Mouse (Mus musculus) lung, adult 2 months (tissue): ENCODE measurements around the gene H2-T24. TPM values are rescaled to one million over a fixed set of nuclear protein-coding genes. Genes with fewer than 3 reads are reported as not detected.
"Not testable (repeated sequence)": the region's sequence is repeated elsewhere in the genome, so short reads cannot be mapped to it uniquely, and the experiment has no call there.

ENCODE experiments used
- DNase-seq: peaks from one replicate; pipeline ENCODE4 v3.0.0; 2022
- H3K4me1 ChIP-seq: fragments of 200-500 bp; 2 replicates; pipeline ENCODE4 v1.6.1; 2011; ENCODE audit warnings: low read length; ENCODE audit not compliant: control insufficient read depth, insufficient read depth
- H3K4me3 ChIP-seq: fragments of 200-500 bp; replicated peaks from 2 replicates; pipeline ENCODE3; 2011; ENCODE audit warnings: low read depth, mild to moderate bottlenecking, control low read depth, low read length; ENCODE audit errors: extremely low read depth
- CTCF ChIP-seq: fragments of 200-500 bp; IDR thresholded peaks from 2 replicates; pipeline ENCODE4 v1.5.1; 2011; ENCODE audit warnings: mild to moderate bottlenecking, low read length, control low read depth; ENCODE audit not compliant: insufficient read depth
- POLR2A ChIP-seq: fragments of 200-500 bp; IDR thresholded peaks from 2 replicates; pipeline ENCODE4 v1.6.1; 2011; ENCODE audit warnings: low read depth, mild to moderate bottlenecking, control low read depth, low read length, borderline replicate concordance; ENCODE audit errors: extremely low read depth
- WGBS: fragments of 180-500 bp; shearing (Covaris S2); methylation state at CpG from one replicate; pipeline ENCODE4 v1.1.7; 2018; 5-methylcytosine and 5-hydroxymethylcytosine counted together
- polyA plus RNA-seq: library from polyadenylated mRNA; depleted of rRNA; stranded (reverse); fragments of >200 nt; gene quantifications from 2 replicates; pipeline ENCODE4 v1.2.3, GENCODE M21; 2012

H2-T24 gene
- polyA plus RNA-seq, 1 experiment = 16.5 TPM

- peak; percentile 82 for TF ChIP-seq POLR2A
- Histone ChIP-seq H3K4me1 (peaks cover 12% of the 10 kb centered on the region), H3K4me3 (peak within 1 kb of the TSS; percentile 73)
- DNase-seq = peak; percentile 67
- under 1% methylated on average over 25 of the region's 25 CpGs for WGBS
Measured at GRCm38 (mm10) chr17:36032351-36032875, 12.1 kb upstream of the H2-T24 start, which contains the start of gene H2-T23. Gene H2-T23, minus strand, starts transcription at chr17:36032855.

- under 1% methylated on average over 40 of the region's 40 CpGs for WGBS
- DNase-seq = peak; percentile 70
Measured at GRCm38 (mm10) chr17:36031583-36032331, 11.4 kb upstream of the H2-T24 start.

DNA sequence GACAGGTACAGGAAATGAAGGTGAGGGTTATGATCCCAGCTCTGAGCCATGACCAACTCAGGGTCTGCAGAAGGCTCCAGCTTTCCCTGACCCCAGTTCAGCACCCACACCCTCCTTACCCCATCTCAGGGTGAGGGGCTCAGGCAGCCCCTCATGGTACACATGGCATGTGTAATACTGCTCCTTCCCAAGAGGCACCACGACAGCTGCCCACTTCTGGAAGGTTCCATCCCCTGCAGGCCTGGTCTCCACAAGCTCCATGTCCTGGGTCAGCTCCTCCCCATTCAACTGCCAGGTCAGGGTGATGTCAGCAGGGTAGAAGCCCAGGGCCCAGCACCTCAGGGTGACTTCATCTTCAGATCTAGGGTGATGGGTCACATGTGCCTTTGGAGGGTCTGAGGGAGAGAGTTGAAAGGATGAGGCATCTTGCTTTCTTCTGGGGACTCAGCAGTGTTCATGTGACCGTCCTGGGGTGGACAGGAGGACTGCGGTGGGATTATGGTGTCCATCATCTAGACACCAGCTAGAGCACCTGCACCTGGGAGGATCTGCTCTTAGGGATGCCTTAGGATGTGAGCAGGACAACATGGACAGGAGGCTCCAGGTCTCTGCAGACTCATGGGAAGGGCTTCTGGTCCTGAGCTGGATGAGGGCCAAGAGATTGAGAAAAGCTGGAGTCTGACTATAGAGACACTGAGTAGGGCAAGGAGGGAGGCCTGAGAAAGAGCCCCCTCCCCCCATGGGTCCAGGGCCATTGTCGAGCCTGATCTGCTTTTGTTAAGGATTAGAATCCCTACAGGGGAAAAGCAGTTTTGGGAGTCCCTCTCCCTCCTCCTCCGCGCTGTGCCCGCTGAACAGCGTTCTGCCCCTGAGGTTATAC lies 10.6 kb upstream of the H2-T24 start:
- peak overlapping the region; percentile 62 for H3K4me3 ChIP-seq
- DNase-seq = not testable (repeated sequence)
- peaks cover 12% of the 10 kb centered on the region for H3K4me1 ChIP-seq
- WGBS = 51% methylated on average over 8 of the region's 8 CpGs

More at GRCm38 (mm10) chr17:36031583-36032331, 11.4 kb upstream of the H2-T24 start:
- peak; percentile 23; the same call in 1 of the 2 replicates for TF ChIP-seq CTCF
- Histone ChIP-seq H3K4me3 (peak overlapping the region; percentile 62), H3K4me1 (peaks cover 12% of the 10 kb centered on the region)

GRCm38 (mm10) chr17:36030046-36030702 lies 9.8 kb upstream of the H2-T24 start:
- peaks cover 14% of the 10 kb centered on the region for H3K4me1 ChIP-seq
- H3K4me3 ChIP-seq, DNase-seq: not testable (repeated sequence)
- WGBS = 74% methylated on average over 4 of the region's 4 CpGs

DNA sequence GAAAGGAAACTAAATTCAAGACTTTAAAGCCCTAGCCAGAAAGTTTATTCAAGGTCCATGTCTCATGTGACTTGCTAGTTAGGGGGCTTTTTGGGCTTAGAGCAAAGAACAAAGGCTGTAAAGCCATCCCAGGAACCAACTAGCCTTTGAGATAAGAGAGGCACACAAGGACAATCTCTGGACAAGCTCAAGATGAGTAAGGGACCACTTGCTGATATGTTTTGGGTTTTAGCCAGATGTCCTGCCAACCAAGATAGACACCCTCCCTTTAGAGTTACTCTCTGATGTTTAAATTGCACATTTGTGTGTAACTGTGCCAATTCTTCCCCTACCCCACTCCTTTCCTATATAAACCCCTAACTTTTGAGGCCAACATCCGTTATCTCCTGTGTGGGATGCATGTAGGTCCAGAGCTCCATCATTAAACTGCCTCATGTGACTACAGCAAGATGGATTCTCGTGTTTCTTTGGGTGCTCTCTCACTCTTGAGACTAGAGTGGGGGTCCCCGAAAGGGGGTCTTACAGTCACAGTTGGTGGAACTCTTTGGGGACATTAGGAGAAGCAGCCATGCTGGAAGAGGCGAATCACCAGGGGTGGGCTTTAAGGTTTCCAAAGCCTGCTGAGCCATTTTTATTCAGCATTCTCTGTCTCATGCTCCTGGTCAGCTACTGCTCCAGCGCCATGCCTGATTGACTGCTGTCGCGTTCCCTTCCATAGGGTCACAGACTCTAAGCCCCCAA lies 8.7 kb upstream of the H2-T24 start:
- TF ChIP-seq POLR2A (no peak), CTCF (no peak)
- WGBS = 92% methylated on average over 7 of the region's 7 CpGs
- Histone ChIP-seq H3K4me3 (no peak overlapping the region), H3K4me1 (peaks cover 20% of the 10 kb centered on the region)
- no peak for DNase-seq

DNA sequence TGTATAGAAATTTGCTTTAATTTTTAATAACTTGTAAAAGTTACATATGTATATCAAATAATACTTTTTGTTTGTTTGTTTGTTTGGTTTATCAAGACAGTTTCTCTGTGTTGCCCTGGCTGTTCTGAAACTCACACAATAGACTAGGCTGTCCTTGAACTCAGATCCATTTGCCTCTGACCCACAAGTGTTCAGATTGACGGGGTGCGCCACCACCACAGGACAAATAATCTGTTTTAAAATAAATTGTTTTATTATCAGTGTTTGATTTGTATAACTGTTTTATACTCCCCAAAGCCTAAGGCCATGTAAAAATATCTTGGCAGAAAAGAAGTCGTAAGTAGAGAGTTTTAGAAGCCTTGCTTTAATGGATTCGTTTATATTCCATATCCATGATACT lies 7.3 kb upstream of the H2-T24 start:
- TF ChIP-seq POLR2A (no peak), CTCF (no peak)
- DNase-seq = no peak
- Histone ChIP-seq H3K4me1 (peaks cover 24% of the 10 kb centered on the region), H3K4me3 (no peak overlapping the region)
- 80% methylated on average over 4 of the region's 4 CpGs for WGBS

- TF ChIP-seq CTCF (no peak), POLR2A (no peak)
- no peak for DNase-seq
- H3K4me1 ChIP-seq = peaks cover 22% of the 10 kb centered on the region
- no peak overlapping the region for H3K4me3 ChIP-seq
- WGBS = 71% methylated on average over 4 of the region's 4 CpGs
Measured at GRCm38 (mm10) chr17:36025901-36026300, 5.5 kb upstream of the H2-T24 start.

DNA sequence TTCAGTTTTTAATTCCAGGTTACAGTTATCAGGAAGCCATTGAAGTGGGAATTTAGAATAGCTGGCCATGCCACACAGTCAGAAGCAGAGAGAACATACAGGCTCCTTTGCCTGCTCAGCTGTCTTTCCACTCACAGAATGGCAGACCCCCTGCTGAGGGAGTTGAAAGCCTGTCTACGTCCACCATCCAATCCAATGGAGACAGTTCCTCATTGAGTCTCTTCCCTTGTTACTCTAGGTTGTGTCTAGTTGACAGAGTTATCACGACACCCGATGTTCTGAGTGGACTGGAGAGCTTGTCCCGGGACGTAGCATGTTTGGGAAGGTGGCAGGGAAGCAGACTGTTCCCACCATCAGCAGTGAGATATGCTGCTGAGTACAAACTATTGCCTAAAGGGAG lies 4.8 kb upstream of the H2-T24 start:
- no peak for TF ChIP-seq CTCF
- TF ChIP-seq POLR2A = no peak
- Histone ChIP-seq H3K4me1 (peaks cover 17% of the 10 kb centered on the region), H3K4me3 (no peak overlapping the region)
- whole genome bisulfite sequencing = 66% methylated on average over 5 of the region's 5 CpGs
- DNase-seq = no peak
